ENCODE assay signal across 9 mouse cellular contexts in genomic region chr11:76508831-76509595, GRCm38 (mm10).
DNase-seq lines count a peak whose midpoint lies in the region; ATAC-seq lines count a peak whose summit lies in the region.
"Had no signal": no experiment of that assay in that cellular context is flagged by ENCODE, and none has a peak within 500 bp of the region (broad histone marks: within the 10 kb centered on the region; RNA-seq: fewer than 3 reads in every experiment).

No protein-coding gene starts in this region.

- no peaks in the 10 kb centered on the region for H3K36me3 ChIP-seq in neural tube, embryonic 13.5 days
- peaks cover 8% of the 10 kb centered on the region for H3K36me3 ChIP-seq in limb, embryonic 12.5 days

- H3K4me1 ChIP-seq in neural tube, embryonic 13.5 days (replicated peaks): peaks cover 66% of the 10 kb centered on the region
- H3K4me1 ChIP-seq in limb, embryonic 12.5 days (replicated peaks): peaks cover 44% of the 10 kb centered on the region

- H3K4me3 ChIP-seq in neural tube, embryonic 13.5 days: no peak overlapping the region
- H3K4me3 ChIP-seq in limb, embryonic 12.5 days (replicated peaks): no peak overlapping the region

- H3K27ac ChIP-seq in neural tube, embryonic 13.5 days (replicated peaks): peak overlapping the region; percentile 85
- peak overlapping the region; percentile 45; the same call in 1 of the 2 replicates for H3K27ac ChIP-seq in limb, embryonic 12.5 days

- 89% methylated on average over 32 of the region's 32 CpGs for WGBS in neural tube, embryonic 13.5 days
- WGBS in limb, embryonic 12.5 days: 89% methylated on average over 32 of the region's 32 CpGs

- no peak for DNase-seq in neural tube, embryonic 10.5 days (ENCODE audit: extremely low spot score, low spot score)
- DNase-seq in frontal cortex, postnatal 36 days (ENCODE audit: low spot score in 2 of 2): peak; percentile 79 to 83
- peak; percentile 72 to 76 for DNase-seq in right cerebral cortex, postnatal 36 days (ENCODE audit: low spot score in 2 of 2)
- no peak for DNase-seq in adrenal gland, postnatal 25 days
- no peak for DNase-seq in spleen, postnatal 4 days (ENCODE audit: low spot score in 2 of 2)
- no peak for DNase-seq in liver
- DNase-seq: gastrocnemius, postnatal 25 days had no signal

- no peak for ATAC-seq in neural tube, embryonic 13.5 days (ENCODE audit: low read depth)
- ATAC-seq in limb, embryonic 12.5 days (ENCODE audit: insufficient number of reproducible peaks, insufficient read depth, low FRiP score, low TSS enrichment, low read depth): no peak

- no peaks in the 10 kb centered on the region for H3K9me3 ChIP-seq in neural tube, embryonic 13.5 days
- H3K9me3 ChIP-seq in limb, embryonic 12.5 days: no peaks in the 10 kb centered on the region

- H3K4me2 ChIP-seq in neural tube, embryonic 13.5 days: no peak overlapping the region
- H3K4me2 ChIP-seq in limb, embryonic 12.5 days: no peak overlapping the region

- 0 out of 2 replicates have a peak overlapping the region, but pooled peaks have one; percentile 53 for H3K9ac ChIP-seq in neural tube, embryonic 13.5 days
- H3K9ac ChIP-seq in limb, embryonic 12.5 days (replicated peaks): no peak overlapping the region

- H3K27me3 ChIP-seq in neural tube, embryonic 13.5 days: no peaks in the 10 kb centered on the region
- no peaks in the 10 kb centered on the region for H3K27me3 ChIP-seq in limb, embryonic 12.5 days

Comparison
In these comparisons a context has a peak if more than half of its experiments do, and no peak if none do; other contexts are left out.
1. DNase-seq: peak in frontal cortex, postnatal 36 days (2 of 2) and right cerebral cortex, postnatal 36 days (2 of 2); none in neural tube, embryonic 10.5 days (single experiment), adrenal gland, postnatal 25 days (single experiment), spleen, postnatal 4 days (0 of 2) and liver (single experiment).